Mouse (Mus musculus): ENCODE results near the gene Usp5.
"Not testable (repeated sequence)": the region's sequence is repeated elsewhere in the genome, so short reads cannot be mapped to it uniquely, and the experiment has no call there.

The Usp5 gene

DNA sequence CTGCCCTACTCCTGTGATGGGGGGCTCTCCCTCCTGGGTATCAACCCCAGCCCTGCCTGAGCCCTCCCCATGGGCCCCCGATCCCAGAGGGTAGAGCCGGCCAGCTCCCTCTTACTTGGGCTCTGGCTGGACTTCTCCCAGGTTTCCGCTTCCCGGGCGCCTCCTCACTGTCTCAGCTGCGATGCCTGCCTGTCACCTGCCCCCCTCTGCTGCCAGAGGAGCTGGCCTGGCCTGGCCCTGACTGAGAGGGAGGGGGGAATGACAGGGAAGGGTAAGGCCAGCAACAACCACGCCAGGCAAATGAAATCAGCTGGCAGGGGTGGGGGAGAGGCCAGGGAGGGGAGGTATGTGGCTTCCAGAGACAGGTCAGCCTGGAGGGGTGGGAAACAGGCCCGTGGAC lies 10.5 kb upstream of the Usp5 start:
- no peak for DNase-seq

DNA sequence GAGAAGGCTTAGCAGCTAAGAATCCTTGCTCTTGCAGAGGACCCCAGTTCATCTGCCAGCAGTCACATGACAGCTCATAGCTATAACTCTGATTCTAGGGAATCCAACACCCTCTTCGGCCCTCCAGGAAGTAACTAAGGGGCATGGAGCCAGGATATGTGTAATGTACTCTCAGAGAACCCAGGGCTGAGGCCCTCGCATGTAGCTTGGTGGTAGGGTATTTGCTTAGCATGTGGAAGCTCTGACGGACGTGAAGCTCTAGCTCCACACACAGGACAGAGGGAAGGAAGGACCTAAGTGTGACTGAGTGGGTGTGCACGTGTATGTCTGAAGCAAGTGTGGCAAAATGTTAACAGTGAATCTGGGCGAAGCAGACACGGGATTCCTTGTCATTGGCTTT lies 7.1 kb upstream of the Usp5 start:
- DNase-seq: no peak

DNA sequence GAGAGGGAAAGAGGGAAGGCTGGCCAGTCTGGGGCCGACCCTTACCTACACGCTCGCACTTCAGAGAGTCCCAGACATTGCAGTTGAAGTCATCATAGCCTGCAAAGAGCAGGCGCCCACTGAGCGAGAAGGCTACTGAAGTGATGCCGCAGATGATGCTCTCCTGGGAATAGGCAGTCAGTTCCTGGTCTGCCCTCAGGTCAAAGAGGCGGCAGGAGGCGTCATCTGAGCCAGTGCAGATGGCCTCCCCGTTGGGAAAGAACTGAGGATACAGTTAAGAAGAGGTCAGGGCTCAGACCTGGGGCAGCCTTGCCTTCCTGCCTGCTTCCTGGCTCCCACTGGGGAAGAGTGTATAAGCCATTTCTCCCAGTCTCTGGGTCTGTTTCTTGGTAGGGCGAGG lies 6.2 kb upstream of the Usp5 start:
- no peak for DNase-seq

DNA sequence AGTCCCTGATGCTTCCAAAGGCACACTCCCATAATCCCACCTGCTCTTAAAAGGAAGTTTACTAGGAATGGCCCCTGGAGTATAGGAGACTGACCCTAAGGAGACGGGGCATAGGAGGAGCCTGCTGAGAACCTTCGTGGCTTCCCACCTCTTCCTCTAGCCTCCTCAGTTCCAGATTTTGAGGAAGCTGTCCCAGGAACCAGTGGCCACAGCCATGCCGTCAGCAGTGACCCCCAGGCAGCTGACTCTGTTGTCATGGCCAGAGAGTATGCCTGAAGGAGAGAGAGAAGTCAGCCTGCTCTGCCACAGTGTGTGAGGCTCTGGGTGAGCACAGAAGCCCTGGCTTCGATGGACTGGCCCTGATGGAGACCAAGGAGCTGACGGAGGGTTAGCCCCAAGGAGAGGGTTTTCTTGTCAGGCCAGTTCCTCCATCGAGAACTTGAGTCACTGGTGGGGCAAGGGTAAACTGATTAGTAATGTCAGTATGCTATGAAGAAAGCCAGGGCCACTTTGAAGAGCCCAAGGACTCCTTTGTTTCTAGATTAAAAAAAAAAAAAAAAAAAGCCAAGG lies 5.3 kb upstream of the Usp5 start:
- DNase-seq: no peak

DNA sequence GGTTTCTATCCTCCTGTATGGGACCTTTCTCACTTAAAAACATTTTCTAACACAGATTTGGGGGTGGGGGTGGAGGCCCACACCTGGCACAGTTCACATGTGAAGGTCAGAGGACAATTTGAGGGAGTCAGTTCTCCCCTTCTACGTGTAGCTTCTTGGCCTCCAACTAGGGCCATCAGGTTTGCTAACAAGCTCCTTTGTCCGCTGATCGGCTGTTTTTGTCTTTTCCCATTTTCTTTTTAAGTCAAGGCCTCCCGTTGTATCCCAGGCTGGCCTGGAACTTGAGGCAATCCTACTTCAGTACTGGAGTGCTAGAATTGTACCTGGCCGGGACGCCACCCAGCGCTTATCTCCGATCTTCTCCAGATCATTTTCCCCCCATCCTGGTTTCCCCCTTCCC lies 2.4 kb upstream of the Usp5 start:
- DNase-seq: no peak

DNA sequence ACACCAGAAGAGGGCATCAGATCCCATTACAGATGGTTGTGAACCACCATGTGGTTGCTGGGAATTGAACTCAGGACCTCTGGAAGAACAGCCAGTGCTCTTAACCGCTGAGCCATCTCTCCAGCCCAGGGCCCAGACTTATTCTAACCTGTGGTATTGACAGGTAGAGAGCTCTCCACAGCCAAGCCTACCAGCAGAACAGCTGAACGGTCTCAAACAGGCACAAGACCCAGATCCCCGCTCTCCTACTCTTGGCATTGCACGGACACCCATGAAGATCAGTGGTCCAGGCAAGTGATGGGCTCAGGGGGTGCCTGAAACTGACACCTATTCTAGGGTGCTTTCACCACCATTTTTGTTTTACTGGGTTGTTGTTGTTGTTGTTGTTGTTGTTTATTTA lies 1.9 kb upstream of the Usp5 start:
- DNase-seq: not testable (repeated sequence)

DNA sequence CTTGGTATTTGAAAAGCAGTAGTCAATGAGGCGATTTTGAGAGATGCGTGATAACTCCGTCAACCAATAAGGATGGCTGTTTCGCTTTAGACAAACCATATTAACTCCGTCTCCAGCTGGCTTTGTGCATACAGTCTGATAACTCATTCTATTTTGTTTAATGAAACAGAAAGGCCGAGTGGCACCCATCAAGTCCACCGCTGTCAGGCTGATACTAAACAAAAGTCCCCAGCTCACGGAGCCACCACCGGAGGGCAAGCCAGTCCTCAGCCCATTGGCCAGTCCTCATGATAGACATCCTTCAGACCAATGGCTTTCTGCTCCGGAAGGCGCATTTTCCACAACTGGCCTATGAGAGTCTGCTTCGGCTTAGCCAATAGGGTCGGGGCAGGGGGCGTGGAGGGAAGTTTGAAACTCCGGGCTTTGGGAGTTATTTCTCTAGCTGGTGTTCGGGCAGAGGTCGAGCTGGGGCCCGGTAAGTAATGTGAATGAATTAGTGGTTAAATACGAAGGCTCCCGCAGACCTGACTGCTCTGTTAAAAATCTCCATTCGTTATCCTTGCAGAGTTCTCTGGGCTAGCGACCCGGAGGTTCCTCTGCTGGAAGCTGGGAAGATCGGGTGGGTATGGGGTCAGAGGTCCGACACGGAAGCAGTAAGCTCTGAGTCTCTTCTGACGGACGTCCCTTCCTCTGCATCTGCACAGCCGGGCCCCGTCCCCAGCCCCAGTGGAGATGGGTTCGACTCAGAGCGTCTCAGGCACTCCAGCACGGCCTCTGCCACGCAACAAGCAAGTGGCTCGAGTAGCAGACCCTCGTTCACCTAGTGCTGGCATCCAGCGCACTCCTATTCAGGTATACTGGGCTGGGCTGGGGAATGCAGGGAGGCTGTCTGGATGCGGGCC lies 766 bp upstream of the Usp5 start:
- peak; percentile 98 for DNase-seq

DNA sequence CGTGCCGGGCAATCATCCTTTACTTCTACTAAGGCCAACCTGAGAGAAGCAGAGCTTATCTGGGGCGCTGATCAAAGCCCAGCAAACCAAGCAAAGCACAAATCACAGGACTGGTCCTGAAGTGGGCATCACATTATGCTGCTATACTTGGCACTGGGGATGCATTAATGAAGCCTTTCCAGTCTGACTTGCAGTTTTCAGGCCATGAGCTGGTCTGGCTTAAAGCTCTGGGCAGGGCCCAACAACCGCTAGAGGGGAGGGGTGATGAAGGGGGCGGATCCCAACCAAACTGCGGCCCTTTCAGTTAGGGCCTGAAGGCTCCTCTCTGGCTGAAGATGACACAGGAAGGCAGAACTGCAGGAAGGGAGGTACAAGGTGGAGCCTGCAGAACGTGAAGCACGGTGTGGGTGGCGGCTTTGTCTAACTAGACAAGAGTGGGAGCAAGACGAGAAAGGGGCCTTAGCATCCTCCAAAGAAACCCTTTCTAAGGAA lies 1.1 kb downstream of the Usp5 start:
- peak; percentile 72 for DNase-seq

DNA sequence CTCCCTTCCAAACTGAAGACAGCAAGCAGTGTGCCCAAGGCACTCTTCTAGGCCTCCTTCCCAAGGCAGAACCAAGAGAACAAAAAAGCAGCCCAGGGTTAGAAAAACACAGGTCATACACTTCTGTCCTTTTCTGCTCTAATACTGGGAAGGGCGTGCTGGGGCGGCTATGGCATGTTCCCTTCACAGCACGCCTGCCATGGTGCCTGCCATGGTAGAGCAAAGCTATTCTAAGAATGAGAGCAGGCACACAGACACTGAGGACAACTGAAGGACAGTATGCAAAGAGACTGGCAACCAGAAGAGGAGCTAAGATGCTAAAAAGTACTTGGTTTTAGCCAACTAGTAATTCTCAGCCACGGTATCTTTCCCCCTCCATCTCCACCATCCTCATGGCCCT lies 7.2 kb downstream of the Usp5 start:
- no peak for DNase-seq

DNA sequence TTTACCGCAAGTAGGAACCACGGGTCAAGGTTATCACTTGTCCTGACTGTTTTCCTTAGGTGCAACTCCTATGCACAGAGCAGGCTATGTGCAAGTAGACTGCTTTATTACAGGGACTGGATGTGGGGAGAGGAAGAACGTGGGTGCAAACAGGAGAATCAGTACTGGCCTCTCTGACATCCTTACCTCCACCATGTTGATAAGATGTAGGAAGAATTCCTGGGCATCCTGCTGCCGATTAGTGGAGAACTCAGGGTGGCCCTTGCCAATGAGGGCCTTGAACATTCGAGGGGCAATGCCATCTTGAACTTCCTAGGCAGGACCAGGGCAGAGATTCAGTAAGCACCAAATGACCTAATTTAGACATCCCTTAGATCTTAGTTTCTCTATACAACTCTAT lies 8.4 kb downstream of the Usp5 start:
- no peak for DNase-seq

DNA sequence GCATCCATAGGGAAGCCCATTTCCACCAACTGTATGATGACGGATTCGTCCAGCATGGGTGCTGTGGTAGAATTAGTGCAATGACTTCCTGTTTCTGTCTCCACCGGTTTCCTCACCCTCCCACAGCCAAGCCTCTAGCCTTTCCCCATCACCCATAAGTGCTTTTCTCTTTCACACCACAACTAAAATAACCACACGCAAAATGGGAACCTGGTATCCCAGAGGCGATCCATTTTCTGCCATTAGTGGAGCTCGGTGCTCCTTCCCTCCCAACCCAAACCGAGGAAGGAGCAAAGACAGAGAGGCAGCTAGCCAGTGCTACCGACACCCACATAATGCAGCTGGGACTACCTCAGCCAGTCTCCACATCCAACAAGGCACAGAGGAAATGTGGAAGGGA lies 11.3 kb downstream of the Usp5 start:
- DNase-seq: no peak

DNA sequence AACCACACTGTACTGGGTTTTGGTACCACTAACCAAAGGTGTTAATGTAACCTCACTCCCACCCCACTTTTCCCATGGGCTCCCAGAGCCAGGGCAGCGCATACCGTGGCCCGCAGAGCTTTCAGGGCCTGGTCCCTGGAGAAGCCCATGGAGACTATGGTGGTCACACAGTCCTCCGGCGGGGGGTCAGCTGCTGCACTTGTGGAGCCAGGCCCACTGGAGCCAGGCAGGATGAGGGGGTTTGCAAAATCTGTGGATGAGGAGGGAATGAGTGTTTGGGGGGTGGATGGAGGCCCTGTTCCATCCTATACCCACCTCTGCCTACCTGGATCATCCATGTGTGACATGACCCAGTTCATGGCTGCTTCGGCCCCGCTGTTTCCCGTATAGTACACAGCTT lies 11.7 kb downstream of the Usp5 start:
- no peak for DNase-seq

DNA sequence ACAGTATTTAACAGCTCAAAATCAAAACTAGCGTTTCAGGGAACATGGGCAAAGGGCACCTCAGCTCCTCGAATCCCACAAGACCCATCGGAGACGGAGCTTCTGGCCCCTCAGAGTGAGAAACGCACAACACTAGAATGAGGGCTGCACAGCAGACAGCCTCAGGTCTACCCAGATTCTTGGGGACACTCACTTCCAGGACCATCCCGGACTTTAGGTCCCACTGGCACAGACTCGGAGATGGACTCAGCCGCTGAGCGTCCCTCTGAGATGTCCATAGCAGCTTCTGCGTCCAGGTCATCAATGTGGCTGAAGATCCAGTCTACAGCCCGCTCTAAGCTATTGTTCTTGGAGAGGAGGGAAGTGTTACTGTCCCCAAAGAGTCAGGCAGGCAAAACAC lies 12.2 kb downstream of the Usp5 start:
- DNase-seq: no peak

DNA sequence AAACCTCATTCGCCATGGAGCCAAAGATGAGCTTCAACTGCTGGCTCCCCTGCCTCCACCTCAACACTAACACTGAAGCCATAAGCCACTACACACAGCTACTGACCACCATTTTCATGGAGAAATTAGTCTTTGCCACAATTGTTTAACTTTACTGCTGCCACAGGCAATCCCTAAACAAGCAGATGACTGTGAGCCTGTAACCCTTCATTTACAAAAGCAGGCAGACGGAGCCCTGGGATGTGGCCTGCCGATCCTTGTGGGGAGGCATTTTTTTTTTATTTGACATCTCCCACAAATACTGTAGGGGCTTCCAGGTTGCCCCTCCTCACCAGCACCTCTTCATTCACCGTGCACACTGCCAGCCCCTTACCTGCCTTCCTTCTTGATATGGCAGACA lies 12.7 kb downstream of the Usp5 start:
- DNase-seq: no peak

DNA sequence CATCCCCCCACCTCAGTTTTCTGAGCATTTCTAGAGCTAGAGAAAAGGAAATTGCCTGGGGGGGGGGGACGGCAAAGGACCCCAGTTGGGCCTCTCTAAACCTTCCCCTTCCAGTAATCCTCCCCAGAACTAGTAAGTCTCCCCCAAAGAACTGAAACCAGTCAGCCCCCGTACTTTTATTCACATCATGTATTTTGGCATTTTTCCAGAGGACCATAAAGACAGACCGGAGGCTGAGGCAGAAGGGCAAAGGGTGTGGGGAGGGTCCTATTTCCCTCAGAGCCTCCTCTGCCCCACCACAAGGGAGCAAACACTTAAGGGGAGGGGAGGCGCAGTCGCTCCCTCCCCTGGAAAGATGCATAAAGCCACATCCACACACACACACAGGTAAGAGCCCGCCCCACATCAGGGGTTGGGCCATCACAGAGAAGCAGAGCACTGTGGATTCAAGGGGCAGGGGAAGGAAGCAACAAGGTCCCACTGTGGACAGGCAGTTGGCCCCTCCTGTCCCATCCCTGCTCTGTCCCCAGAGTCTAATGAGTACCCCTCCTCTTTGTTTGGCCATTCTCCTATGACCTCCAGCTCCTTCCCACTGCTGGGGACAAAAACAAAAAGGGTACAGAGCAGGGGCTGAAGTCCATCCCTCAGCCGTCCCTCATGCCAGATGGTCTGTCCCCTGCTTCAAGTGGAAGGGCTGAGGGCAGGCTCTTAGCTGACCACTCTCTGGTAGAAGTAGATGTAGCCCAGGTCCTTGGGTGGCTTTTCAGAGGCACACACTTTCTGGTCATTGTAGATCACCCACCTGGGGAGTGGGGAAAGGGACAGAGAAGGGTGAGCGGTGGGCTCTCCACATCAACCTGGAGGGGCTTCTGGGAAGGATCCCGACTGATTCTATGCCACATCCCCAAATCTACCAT lies 14.2 kb downstream of the Usp5 start:
- no peak for DNase-seq

DNA sequence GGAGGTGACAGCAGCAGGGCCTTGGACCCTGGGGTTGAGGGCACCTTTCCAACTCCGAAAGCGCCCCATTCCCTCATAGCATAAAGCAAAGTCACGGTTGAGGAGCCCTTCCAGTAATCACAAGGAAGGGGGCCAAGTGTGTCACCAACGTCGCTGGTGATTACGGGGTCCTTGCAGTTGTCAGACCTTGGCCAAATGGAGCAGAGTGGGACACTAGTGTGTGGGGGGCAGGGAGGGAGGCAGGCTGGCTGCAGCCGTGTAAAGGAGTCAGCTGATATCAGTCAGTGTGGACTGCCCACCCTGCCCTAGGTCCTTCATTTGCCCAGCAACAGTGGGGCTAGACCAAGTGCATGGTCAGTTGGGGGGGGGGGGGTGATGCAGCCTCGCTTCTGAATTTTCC lies 14.8 kb downstream of the Usp5 start:
- DNase-seq: no peak

DNA sequence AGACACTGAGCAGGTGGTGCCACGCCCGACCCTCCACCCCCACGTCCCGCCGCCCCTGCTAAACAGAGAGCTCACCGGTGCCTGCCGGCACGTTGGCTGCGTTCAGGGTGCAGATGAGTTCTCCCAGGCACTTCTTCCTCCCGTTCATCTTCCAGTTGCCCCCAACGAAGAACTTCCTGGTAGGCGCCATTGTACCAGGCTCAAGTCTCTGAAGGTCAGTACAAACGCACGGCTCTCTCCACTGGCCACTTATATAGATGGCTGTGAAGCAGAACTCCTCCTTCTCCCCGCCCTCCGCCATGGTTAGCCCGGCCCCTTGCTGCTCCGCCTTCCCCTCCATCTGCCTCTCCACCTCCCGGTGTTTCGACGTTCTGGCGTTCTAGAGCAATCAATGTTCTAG lies 15.4 kb downstream of the Usp5 start, which contains the start of gene Tpi1:
Gene Tpi1 (minus strand): TSS at position 364 of the 400 bp plus-strand sequence.
- DNase-seq: peak; percentile 90

DNA sequence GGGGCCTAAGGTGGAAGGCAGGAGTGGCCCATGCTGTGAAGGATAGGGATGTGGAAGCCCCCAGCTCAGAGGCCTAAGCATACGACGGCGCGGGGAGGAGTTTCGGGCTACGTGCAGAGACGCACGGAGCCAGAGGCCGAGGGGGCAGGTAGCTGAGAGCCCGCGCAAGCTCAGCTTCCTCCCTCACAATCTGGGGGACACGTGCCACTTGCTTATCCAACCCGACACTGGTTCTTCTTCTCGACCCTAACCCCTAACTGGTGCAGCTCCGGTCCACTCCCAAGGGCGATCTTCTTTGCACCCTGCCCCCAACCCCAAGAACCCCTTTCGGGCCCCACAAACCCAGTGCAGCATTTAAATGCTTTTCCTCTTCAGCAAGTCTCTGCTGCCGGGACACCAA lies 15.8 kb downstream of the Usp5 start:
- peak; percentile 65 for DNase-seq

DNA sequence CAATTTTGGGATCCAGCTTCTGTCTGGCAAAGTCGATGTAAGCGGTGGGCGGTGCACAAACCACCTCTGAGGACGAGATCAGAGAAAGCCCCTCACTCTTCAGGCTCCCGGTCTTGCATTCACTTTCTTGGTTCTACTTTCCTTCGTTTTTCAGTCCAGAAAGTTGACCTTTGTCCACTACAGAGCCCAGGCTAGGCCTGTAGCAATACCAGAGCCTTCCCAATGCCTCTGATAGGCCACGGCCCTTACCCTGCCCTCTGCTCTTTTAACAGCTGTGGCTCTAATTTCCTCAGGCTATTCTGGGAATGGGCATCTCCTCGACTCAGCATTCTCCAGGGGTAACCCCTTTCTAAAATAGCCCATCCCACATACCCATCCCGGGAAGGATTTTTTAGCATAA lies 16.4 kb downstream of the Usp5 start:
- no peak for DNase-seq

DNA sequence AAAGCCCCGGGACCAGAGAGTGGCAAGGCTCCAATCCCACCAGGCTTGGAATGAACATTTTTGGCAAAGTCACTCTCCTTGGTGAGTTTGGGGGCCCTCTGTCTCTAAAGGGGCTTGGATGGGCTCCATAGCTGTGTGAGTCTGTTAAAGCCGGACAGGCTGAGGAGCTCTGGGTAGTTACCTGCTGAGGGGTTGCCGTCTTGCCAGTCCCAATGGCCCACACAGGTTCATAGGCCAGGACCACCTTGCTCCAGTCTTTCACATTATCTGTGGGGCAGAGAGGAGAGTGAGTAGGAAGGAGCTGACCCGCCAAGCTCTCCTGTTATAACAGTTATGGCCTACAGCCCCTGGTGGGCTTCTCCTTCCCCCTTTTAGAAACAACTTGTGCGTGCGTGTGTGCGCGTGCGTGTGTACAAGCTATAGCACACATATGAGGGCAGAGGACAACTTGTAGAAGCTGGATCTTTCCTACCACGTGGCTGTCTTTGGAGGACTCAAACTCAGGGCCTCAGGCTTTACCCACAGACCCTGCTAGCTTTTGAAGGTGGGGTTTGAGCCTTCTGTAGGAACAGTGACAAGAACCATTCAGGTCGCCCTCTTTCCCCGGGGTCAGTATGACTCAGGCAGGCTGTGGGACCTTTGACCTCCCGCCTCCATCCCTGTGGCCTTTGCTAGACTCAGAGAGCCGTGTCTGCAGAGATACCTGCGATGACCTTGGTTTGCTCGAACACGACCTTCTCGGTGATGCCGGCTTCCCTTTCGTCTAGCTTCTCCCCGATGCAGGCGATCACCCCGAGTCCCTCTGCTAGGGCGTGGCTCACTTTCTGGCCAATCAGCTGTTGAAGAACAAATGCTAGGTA lies 17.4 kb downstream of the Usp5 start:
- DNase-seq: no peak

DNA sequence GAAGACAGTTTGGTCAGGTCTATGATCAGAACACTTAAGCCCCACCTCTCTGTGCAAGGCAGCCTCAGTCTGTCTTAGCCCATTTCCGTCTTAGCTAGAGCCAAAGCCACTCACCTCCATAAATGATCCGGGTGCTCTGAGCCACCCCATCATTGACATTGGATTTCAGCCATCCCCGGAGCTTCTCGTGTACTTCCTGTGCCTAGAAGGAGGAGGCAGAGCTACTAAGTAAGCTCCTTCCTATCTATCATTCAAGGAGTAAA lies 17.9 kb downstream of the Usp5 start:
- DNase-seq: no peak

DNA sequence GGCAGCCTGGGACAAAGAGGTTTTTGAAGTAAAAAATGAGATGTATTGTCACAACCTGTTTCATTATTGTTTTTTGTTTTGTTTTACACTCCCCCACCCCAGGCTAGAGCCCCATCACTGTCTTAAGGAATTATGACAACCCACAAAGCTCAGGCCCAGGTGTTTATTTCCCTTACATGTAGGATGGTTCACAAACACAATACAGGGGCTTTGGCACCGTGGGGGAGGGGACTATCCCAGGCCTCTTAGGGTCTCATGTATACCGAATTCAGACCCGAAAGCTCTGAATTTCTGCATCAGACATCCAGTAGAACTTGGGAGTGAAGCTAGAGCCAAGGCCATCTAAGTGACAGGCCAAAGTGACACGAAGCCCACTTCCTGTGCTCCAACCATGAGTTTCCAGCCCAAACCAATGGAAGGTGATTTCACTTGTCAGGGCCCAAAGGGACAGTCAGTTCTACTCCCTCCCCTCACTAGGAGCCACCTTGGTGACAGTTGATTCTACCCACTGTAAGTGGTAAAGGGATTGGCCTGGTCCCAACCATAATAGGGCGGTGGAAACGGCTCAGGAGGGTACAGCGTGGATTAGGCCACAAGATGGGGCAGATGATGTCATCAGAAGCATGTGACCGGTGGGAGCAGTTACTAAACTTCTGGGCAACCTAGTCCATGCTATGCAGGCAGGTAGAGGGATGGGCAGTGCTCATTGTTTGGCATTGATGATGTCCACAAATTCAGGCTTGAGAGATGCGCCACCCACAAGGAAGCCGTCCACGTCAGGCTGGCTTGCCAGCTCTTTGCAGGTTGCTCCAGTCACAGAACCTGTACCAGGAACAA lies 18.5 kb downstream of the Usp5 start:
- not testable (repeated sequence) for DNase-seq
